Mouse (Mus musculus) limb, embryonic 11.5 days (tissue): ENCODE measurements at regions not wholly inside any gene's neighbourhood (a gene's known extent, or its start where the extent isn't known, plus 50 kb on each side); places are given as distances from the start of the nearest gene placed in this dataset.

Source experiments
- ATAC-seq: fragments of 200-750 bp; cut with Nextera tagmentation; 2 replicates; pipeline ENCODE4 v1.8.0; 2017; ENCODE audit warnings: low read depth; ENCODE audit not compliant: insufficient number of reproducible peaks, low FRiP score, low TSS enrichment
- DNase-seq: peaks from one replicate; pipeline ENCODE4 v3.0.0-alpha.2; 2015; ENCODE audit warnings: low spot score
- H3K27ac ChIP-seq: fragments of 300-500 bp; sonication (generic); replicated peaks from 2 replicates; pipeline ENCODE4 v1.5.1; 2014; ENCODE audit warnings: low read depth, mild to moderate bottlenecking, low read length
- H3K27me3 ChIP-seq: fragments of 300-500 bp; sonication (generic); 2 replicates; pipeline ENCODE4 v1.6.1; 2014; ENCODE audit warnings: mild to moderate bottlenecking, low read length, mixed read lengths; ENCODE audit not compliant: control insufficient read depth, insufficient read depth
- H3K36me3 ChIP-seq: fragments of 300-500 bp; sonication (generic); 2 replicates; pipeline ENCODE4 v1.6.1; 2014; ENCODE audit warnings: mild to moderate bottlenecking, low read length, moderate library complexity, mixed read lengths; ENCODE audit not compliant: control insufficient read depth, insufficient read depth
- H3K4me1 ChIP-seq: fragments of 300-500 bp; sonication (generic); 2 replicates; pipeline ENCODE4 v1.6.1; 2014; ENCODE audit warnings: low read length, mixed read lengths; ENCODE audit not compliant: control insufficient read depth, insufficient read depth
- H3K4me2 ChIP-seq: fragments of 300-500 bp; sonication (generic); 2 replicates; pipeline ENCODE4 v1.6.1; 2014; ENCODE audit warnings: low read depth, mild to moderate bottlenecking, moderate library complexity; ENCODE audit not compliant: severe bottlenecking
- H3K4me3 ChIP-seq: fragments of 300-500 bp; sonication (generic); 2 replicates; pipeline ENCODE4 v1.5.1; 2014; ENCODE audit warnings: low read depth, low read length
- H3K9ac ChIP-seq: fragments of 300-500 bp; sonication (generic); 2 replicates; pipeline ENCODE4 v1.6.1; 2014; ENCODE audit warnings: mild to moderate bottlenecking, low read length
- H3K9me3 ChIP-seq: fragments of 300-500 bp; sonication (generic); 2 replicates; pipeline ENCODE4 v1.6.1; 2016; ENCODE audit warnings: low read length; ENCODE audit not compliant: control insufficient read depth
- WGBS: fragments of 180-500 bp; shearing (Covaris S2); extraction: QIAGEN DNeasy Blood & Tissue Kit; methylation state at CpG from one replicate; pipeline ENCODE4 v1.1.7; 2014; 5-methylcytosine and 5-hydroxymethylcytosine counted together

DNA sequence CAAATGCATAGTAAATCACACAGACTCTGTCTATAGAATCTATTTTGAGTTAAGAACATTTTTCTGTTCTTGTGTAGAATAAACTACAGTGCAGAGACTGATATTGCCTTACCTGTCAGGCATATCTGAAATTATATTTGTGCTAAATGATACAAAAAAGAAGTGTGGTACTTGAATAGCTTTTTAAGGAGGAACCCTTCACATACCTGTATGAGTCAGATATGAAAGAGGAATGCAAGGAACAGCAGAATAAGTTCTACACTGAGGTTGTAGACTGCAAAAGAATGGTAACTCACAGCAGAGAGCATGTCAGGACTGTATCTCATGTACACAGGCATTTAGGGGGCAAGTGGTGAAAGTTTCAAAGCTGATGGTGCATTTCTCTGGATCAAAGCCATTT, 1230.6 kb downstream of the Efnb2 start:
- no peak overlapping the region for H3K9ac ChIP-seq
- H3K4me1 ChIP-seq = no peaks in the 10 kb centered on the region
- H3K4me2 ChIP-seq = no peak overlapping the region
- no peaks in the 10 kb centered on the region for H3K27me3 ChIP-seq
- DNase-seq (no peak), ATAC-seq (no peak)
- no peak overlapping the region for H3K4me3 ChIP-seq
- H3K27ac ChIP-seq = no peak overlapping the region
- H3K36me3 ChIP-seq = no peaks in the 10 kb centered on the region
- H3K9me3 ChIP-seq = no peaks in the 10 kb centered on the region

DNA sequence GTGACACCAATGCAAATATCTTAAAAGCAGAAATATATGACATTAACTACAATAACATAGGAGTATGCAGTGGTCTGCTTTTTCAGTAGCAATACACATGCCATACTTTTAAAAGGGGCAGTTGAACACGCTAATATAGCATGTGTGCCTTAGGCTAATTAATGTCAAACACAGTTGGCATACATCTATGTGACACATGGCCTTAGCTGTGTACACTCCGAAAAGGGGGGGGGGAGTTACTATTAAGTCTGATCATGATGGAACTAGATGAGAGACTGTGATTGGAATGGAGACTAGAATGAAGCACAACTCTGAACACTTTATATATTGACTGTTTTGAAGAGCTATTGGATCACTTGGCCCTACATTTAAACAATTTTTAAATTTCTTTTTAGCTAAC, 1262.9 kb downstream of the Efnb2 start:
- ATAC-seq (no peak), DNase-seq (no peak)
- WGBS = 83% methylated on average over 2 of the region's 2 CpGs
- Histone ChIP-seq H3K4me2 (no peak overlapping the region), H3K4me1 (no peaks in the 10 kb centered on the region), H3K4me3 (no peak overlapping the region), H3K9ac (no peak overlapping the region), H3K9me3 (no peaks in the 10 kb centered on the region), H3K27me3 (no peaks in the 10 kb centered on the region), H3K27ac (no peak overlapping the region), H3K36me3 (no peaks in the 10 kb centered on the region)

DNA sequence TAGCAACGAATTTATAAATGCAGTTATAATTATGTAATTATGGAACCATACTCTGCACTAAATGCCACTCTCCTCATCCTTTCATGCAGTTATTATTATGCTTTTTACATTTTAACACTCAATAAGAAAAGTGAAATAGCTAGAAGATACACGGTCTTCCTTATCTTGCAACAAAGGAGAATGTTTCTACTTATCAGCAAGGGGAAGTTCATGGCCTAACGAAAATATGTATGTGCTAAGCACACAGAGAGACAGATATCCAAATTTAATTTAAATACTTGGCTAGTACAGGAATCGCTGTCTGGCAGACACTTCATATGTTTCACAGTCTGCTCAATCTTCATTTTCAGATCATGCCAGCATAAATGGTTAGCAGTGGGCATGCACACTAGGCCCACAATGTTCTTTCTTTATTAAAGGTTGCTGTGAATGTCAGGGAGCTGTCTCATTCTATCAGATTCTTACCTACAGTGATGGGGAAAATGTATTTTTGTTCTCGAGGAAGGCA, 1263.6 kb downstream of the Efnb2 start:
- WGBS = 82% methylated on average over 5 of the region's 5 CpGs

More for the DNA sequence above, 1263.6 kb downstream of the Efnb2 start:
- Histone ChIP-seq H3K27me3 (no peaks in the 10 kb centered on the region), H3K4me3 (no peak overlapping the region), H3K4me2 (no peak overlapping the region), H3K9ac (no peak overlapping the region), H3K36me3 (no peaks in the 10 kb centered on the region), H3K4me1 (no peaks in the 10 kb centered on the region), H3K27ac (no peak overlapping the region), H3K9me3 (no peaks in the 10 kb centered on the region)
- DNase-seq (no peak), ATAC-seq (no peak)
